Mouse (Mus musculus): ENCODE measurements around the gene Pigx. TPM values are rescaled to one million over a fixed set of nuclear protein-coding genes. Genes with fewer than 3 reads are reported as not detected.

Gene Pigx
- 94.0 and 94.8 TPM in 2 replicates for polyA plus RNA-seq (2015; fragmentation: Nextera tagmentation; extraction: Ambion mirVana)

DNA sequence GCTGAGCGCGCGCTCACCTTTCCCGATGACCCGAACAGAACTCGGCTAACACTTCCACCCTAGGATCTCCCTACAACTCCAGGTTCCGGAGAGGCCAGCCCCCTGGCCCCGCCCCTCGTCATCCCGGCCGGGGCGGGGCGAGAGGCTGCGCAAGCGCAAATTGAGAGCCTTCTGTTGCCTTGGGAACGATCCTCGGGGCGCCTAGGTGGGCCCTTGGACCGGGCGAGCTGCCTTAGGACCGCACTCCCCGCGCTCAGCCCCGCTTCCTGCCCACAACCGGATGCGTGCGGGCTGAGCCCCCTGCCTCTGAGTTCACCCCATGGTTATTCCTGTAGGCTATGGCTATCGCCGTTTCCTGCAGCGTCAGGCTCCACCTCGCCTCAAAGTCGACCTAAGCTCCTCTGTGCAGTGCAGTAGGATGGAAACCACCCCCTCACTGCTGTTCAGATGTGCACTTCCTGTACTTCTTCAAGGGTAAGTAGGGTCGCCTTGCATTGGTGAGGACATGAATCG is at the start of gene Pigx, which contains the start of gene Cep19:
Gene Pigx (minus strand): TSS at position 103 of the 513 bp plus-strand sequence.
Gene Cep19 (plus strand): TSS at position 163 of the 513 bp plus-strand sequence.
- peak within 1 kb of the TSS; percentile 83 for H3K27ac ChIP-seq (ENCODE audit: low read depth, low read length)
- peak; percentile 99 for ATAC-seq
- 0% methylated on average over 34 of the region's 34 CpGs for WGBS
- no peaks in the 10 kb centered on the region for H3K9me3 ChIP-seq (ENCODE audit: control insufficient read depth, low read length)
- H3K9ac ChIP-seq (ENCODE audit: low read depth, low read length): peak within 1 kb of the TSS; percentile 88
- H3K36me3 ChIP-seq (ENCODE audit: control insufficient read depth, insufficient read depth, low read length): peaks cover 8% of the 10 kb centered on the region
- H3K4me3 ChIP-seq (ENCODE audit: low read length): peak within 1 kb of the TSS; percentile 91
- H3K4me2 ChIP-seq (ENCODE audit: low read length): peak within 1 kb of the TSS; percentile 86
- H3K27me3 ChIP-seq (replicated peaks; ENCODE audit: control insufficient read depth, insufficient read depth, low read length): no peaks in the 10 kb centered on the region
- peaks cover 11% of the 10 kb centered on the region for H3K4me1 ChIP-seq (ENCODE audit: control insufficient read depth, insufficient read depth, low read depth, low read length)

DNA sequence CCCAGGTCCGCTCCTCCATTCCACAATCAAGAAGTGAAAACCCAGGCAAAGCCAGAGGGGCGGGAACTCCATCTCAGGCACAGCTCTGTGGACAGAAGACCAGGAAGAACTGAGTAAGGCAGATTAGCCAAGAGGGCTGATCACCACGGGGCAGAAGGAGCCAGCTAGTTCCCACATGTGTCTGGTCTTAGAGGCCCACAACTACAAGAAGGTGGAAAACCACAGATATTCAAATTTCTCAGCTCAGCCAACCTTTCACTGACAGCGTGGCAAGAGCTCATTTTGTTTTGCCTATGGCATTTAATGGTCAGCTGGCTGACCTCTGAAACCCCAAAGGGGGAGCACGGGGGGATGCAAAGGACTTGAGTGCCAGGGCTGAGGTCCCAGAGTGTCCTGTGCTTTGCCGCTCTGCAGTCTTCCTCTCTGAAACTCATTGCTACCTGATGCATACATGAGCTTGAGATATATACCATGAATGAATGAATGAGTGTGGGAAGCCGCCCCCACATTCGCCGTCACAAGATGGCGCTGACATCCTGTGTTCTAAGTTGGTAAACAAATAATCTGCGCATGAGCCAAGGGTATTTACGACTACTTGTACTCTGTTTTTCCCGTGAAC is 48.2 kb upstream of the Pigx start:
- WGBS: 71% methylated on average over 10 of the region's 13 CpGs
- H3K4me2 ChIP-seq (ENCODE audit: low read length): peak overlapping the region; percentile 51
- no peak for ATAC-seq

DNA sequence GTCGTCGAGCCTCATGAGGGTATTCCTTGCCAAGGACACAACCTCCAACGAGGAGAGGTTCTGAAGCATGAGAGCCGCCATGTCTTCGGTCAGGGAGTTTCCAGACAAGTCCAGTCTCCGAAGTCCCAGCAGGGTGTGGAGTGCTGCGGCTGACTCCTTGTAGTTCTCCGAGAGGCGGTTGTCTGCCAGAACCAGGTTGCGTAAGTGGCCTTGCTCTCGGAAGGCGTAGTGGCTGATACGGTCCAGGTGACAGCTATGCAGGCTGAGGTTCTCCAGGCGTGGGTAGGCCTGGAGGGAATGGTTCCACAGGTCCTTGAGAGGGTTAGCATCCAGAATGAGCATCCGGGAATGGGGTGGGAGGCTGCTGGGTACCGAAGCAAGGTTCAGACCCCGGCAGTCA is 45.1 kb upstream of the Pigx start:
- no peak overlapping the region for H3K4me3 ChIP-seq (ENCODE audit: low read length)
- 92% methylated on average over 17 of the region's 17 CpGs for WGBS
- no peaks in the 10 kb centered on the region for H3K4me1 ChIP-seq (ENCODE audit: control insufficient read depth, insufficient read depth, low read depth, low read length)
- no peak overlapping the region for H3K9ac ChIP-seq (ENCODE audit: low read depth, low read length)
- ATAC-seq: no peak
- H3K9me3 ChIP-seq (ENCODE audit: control insufficient read depth, low read length): 0 out of 2 replicates have a peak, but pooled peaks cover 2% of the 10 kb centered on the region
- no peak overlapping the region for H3K27ac ChIP-seq (ENCODE audit: low read depth, low read length)
- no peaks in the 10 kb centered on the region; the same call in 1 of the 2 replicates for H3K36me3 ChIP-seq (ENCODE audit: control insufficient read depth, insufficient read depth, low read length)
- H3K27me3 ChIP-seq (replicated peaks; ENCODE audit: control insufficient read depth, insufficient read depth, low read length): no peaks in the 10 kb centered on the region
- H3K4me2 ChIP-seq (ENCODE audit: low read length): no peak overlapping the region

More for the DNA sequence above, 48.2 kb upstream of the Pigx start:
- H3K4me3 ChIP-seq (ENCODE audit: low read length): no peak overlapping the region
- H3K9ac ChIP-seq (ENCODE audit: low read depth, low read length): no peak overlapping the region
- H3K27me3 ChIP-seq (replicated peaks; ENCODE audit: control insufficient read depth, insufficient read depth, low read length): no peaks in the 10 kb centered on the region
- H3K4me1 ChIP-seq (ENCODE audit: control insufficient read depth, insufficient read depth, low read depth, low read length): no peaks in the 10 kb centered on the region
- H3K36me3 ChIP-seq (ENCODE audit: control insufficient read depth, insufficient read depth, low read length): no peaks in the 10 kb centered on the region; the same call in 1 of the 2 replicates
- 0 out of 2 replicates have a peak, but pooled peaks cover 2% of the 10 kb centered on the region for H3K9me3 ChIP-seq (ENCODE audit: control insufficient read depth, low read length)
- H3K27ac ChIP-seq (ENCODE audit: low read depth, low read length): no peak overlapping the region

DNA sequence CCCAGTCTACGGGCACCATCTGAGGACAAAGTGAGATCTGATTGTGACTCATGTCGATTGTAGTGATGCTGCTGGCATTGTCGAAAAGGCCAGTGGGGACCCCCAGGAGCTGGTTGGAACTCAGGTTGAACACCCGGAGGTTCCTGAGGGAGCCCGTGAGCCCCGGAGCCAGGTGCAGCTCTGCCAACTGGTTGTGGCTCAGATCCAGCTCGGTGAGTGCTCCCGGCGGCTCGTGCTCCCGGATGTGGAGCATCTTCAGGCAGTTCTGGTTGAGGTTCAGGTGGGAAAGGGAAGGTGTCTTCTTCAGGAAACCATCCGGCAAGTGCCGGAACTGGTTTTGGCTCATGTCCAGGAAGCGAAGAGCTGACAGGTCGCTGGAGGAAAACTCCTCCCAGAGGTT is 44.2 kb upstream of the Pigx start:
- no peak overlapping the region for H3K4me3 ChIP-seq (ENCODE audit: low read length)
- no peak for ATAC-seq
- H3K4me2 ChIP-seq (ENCODE audit: low read length): no peak overlapping the region
- H3K27ac ChIP-seq (ENCODE audit: low read depth, low read length): no peak overlapping the region
- 0 out of 2 replicates have a peak, but pooled peaks cover 2% of the 10 kb centered on the region for H3K9me3 ChIP-seq (ENCODE audit: control insufficient read depth, low read length)
- H3K9ac ChIP-seq (ENCODE audit: low read depth, low read length): no peak overlapping the region
- 95% methylated on average over 15 of the region's 15 CpGs for WGBS
- no peaks in the 10 kb centered on the region; the same call in 1 of the 2 replicates for H3K36me3 ChIP-seq (ENCODE audit: control insufficient read depth, insufficient read depth, low read length)
- no peaks in the 10 kb centered on the region for H3K27me3 ChIP-seq (replicated peaks; ENCODE audit: control insufficient read depth, insufficient read depth, low read length)
- no peaks in the 10 kb centered on the region for H3K4me1 ChIP-seq (ENCODE audit: control insufficient read depth, insufficient read depth, low read depth, low read length)

DNA sequence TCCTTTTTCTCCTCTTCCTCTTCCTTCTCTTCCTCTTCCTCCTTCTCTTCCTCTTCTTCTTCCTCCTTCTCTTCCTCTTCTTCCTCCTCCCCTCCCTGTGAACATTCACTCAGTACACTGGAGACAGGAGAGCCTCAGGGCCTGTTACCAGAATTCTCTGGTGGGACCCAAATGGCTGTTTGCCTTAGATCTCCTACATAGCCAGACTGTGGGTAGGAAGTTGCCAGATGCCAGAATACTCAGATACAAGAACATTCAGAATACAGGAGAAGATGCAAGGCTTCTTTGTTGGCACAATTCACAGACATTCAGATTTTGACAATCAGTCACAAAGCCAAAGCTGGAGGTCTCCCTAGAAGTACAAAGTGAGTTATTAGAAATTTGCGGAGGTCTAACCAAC is 39.4 kb upstream of the Pigx start:
- H3K9me3 ChIP-seq (ENCODE audit: control insufficient read depth, low read length): 0 out of 2 replicates have a peak, but pooled peaks cover 2% of the 10 kb centered on the region
- H3K4me2 ChIP-seq (ENCODE audit: low read length): no peak overlapping the region
- no peak overlapping the region for H3K9ac ChIP-seq (ENCODE audit: low read depth, low read length)
- H3K4me1 ChIP-seq (ENCODE audit: control insufficient read depth, insufficient read depth, low read depth, low read length): no peaks in the 10 kb centered on the region
- H3K27me3 ChIP-seq (replicated peaks; ENCODE audit: control insufficient read depth, insufficient read depth, low read length): no peaks in the 10 kb centered on the region
- H3K36me3 ChIP-seq (ENCODE audit: control insufficient read depth, insufficient read depth, low read length): no peaks in the 10 kb centered on the region; the same call in 1 of the 2 replicates
- H3K27ac ChIP-seq (ENCODE audit: low read depth, low read length): no peak overlapping the region
- 100% methylated on average over 1 of the region's 1 CpGs for WGBS
- no peak overlapping the region for H3K4me3 ChIP-seq (ENCODE audit: low read length)
- ATAC-seq: no peak

DNA sequence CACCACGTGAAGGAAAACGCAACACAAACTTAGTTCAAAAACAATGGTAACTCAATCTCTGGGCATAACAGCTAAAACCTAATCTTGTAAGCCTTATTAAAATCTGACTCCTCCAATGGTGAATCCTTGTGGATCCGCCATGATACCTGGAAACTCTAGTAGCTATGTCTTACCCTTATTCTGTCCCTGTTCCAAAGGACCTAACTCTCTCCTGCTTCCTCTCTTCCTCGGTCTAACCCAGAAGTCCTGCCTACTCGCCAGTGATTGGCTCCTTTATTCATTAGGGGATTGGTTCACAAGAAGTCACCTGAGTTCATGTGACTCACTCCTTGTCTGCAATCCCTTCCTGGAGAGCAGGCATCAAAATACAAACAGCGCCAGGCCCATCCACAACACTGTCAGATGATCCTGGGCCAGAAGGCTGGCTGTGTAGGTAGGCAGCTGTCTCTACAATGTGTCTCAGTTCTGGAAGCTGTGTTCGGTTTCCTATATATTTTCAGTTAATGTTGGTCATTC is 36.4 kb upstream of the Pigx start:
- WGBS: 82% methylated on average over 7 of the region's 7 CpGs
- Histone ChIP-seq H3K4me3 (ENCODE audit: low read length) (no peak overlapping the region), H3K27me3 (replicated peaks; ENCODE audit: control insufficient read depth, insufficient read depth, low read length) (no peaks in the 10 kb centered on the region), H3K27ac (ENCODE audit: low read depth, low read length) (no peak overlapping the region), H3K4me2 (ENCODE audit: low read length) (no peak overlapping the region), H3K4me1 (ENCODE audit: control insufficient read depth, insufficient read depth, low read depth, low read length) (no peaks in the 10 kb centered on the region), H3K36me3 (ENCODE audit: control insufficient read depth, insufficient read depth, low read length) (no peaks in the 10 kb centered on the region), H3K9ac (ENCODE audit: low read depth, low read length) (no peak overlapping the region), H3K9me3 (ENCODE audit: control insufficient read depth, low read length) (no peaks in the 10 kb centered on the region)
- no peak for ATAC-seq

DNA sequence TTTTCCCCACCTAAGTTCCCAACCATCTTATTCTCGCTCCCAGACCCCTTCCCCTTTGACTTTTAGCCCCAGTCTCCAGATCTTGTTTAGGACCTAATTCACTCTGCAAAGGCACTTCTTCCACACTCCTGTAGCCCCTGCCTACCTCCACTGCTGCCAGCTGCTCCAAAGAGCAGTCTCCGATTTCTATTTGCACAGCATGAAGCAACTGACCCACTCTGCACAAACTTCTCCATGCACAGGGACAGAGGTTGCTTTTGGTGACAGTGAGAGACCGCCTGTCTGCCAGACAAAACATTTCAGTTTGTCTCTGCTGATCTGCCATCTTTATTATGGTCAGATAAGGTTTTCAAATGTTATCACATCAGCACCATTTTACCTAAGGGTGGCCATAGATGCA is 33.6 kb upstream of the Pigx start:
- no peaks in the 10 kb centered on the region for H3K4me1 ChIP-seq (ENCODE audit: control insufficient read depth, insufficient read depth, low read depth, low read length)
- H3K27me3 ChIP-seq (replicated peaks; ENCODE audit: control insufficient read depth, insufficient read depth, low read length): no peaks in the 10 kb centered on the region
- 82% methylated on average over 3 of the region's 3 CpGs for WGBS
- H3K27ac ChIP-seq (ENCODE audit: low read depth, low read length): no peak overlapping the region
- no peak overlapping the region for H3K9ac ChIP-seq (ENCODE audit: low read depth, low read length)
- no peaks in the 10 kb centered on the region for H3K36me3 ChIP-seq (ENCODE audit: control insufficient read depth, insufficient read depth, low read length)
- no peak overlapping the region for H3K4me2 ChIP-seq (ENCODE audit: low read length)
- H3K4me3 ChIP-seq (ENCODE audit: low read length): no peak overlapping the region
- no peak for ATAC-seq
- H3K9me3 ChIP-seq (ENCODE audit: control insufficient read depth, low read length): no peaks in the 10 kb centered on the region

DNA sequence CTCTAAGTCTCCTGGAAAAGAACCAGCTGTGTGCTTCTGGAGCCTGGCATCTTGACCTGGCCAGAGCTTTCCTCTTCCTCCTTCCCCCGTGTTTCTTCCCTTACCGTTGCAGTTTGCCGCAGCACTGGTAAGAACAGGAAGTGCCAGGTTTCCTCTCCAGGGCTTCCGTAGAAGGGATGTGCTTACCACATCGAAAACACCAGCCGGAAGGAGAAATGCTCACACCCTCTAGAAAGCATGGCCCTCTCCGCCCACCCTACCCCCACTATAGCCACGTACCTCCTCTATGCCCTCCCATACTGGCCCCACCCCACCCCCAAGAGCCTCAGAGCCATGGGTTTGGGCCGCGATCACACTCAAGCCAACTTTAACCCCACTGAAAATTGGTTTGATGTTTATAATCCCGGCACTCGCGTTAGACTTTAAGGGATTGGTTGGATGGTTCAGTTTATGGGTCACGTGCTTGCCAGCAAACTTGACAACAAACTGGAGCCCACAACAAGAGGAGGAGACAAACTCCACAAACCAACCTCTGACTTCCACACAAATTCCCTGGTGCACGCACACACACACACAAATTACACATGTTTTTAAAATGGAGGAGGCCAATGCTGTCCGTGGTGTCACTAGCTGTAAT is 30.8 kb upstream of the Pigx start:
- no peak for ATAC-seq
- no peak overlapping the region for H3K4me3 ChIP-seq (ENCODE audit: low read length)
- H3K27me3 ChIP-seq (replicated peaks; ENCODE audit: control insufficient read depth, insufficient read depth, low read length): no peaks in the 10 kb centered on the region
- no peak overlapping the region for H3K9ac ChIP-seq (ENCODE audit: low read depth, low read length)
- no peaks in the 10 kb centered on the region for H3K9me3 ChIP-seq (ENCODE audit: control insufficient read depth, low read length)
- 73% methylated on average over 16 of the region's 16 CpGs for WGBS
- H3K27ac ChIP-seq (ENCODE audit: low read depth, low read length): no peak overlapping the region
- H3K4me1 ChIP-seq (ENCODE audit: control insufficient read depth, insufficient read depth, low read depth, low read length): no peaks in the 10 kb centered on the region
- H3K36me3 ChIP-seq (ENCODE audit: control insufficient read depth, insufficient read depth, low read length): no peaks in the 10 kb centered on the region
- H3K4me2 ChIP-seq (ENCODE audit: low read length): no peak overlapping the region

All from hindbrain, embryonic 16.5 days (tissue).